Mouse (Mus musculus) neural tube, embryonic 13.5 days (tissue): ENCODE results near the gene Camta1. TPM values are rescaled to one million over a fixed set of nuclear protein-coding genes. Genes with fewer than 3 reads are reported as not detected.

Experiments
- ATAC-seq: fragments of 200-750 bp; cut with Nextera tagmentation; 2 replicates; pipeline ENCODE4 v1.8.0; 2017; ENCODE audit warnings: low read depth, mild to moderate bottlenecking, moderate TSS enrichment, moderate library complexity
- H3K27ac ChIP-seq: fragments of 300-500 bp; sonication (generic); replicated peaks from 2 replicates; pipeline ENCODE4 v1.5.1; 2015; ENCODE audit warnings: moderate library complexity, mild to moderate bottlenecking, inconsistent platforms
- H3K27me3 ChIP-seq: fragments of 300-500 bp; sonication (generic); 2 replicates; pipeline ENCODE4 v1.6.1; 2015; ENCODE audit warnings: mild to moderate bottlenecking, inconsistent platforms
- H3K36me3 ChIP-seq: fragments of 300-500 bp; sonication (generic); 2 replicates; pipeline ENCODE4 v1.6.1; 2015; ENCODE audit warnings: mild to moderate bottlenecking, inconsistent platforms
- H3K4me1 ChIP-seq: fragments of 300-500 bp; sonication (generic); replicated peaks from 2 replicates; pipeline ENCODE4 v1.6.1; 2015; ENCODE audit warnings: inconsistent platforms
- H3K4me2 ChIP-seq: fragments of 300-500 bp; sonication (generic); 2 replicates; pipeline ENCODE4 v1.6.1; 2015; ENCODE audit warnings: inconsistent platforms, mild to moderate bottlenecking, moderate library complexity
- H3K4me3 ChIP-seq: fragments of 300-500 bp; sonication (generic); 2 replicates; pipeline ENCODE4 v1.5.1; 2015; ENCODE audit warnings: mild to moderate bottlenecking, inconsistent platforms
- H3K9ac ChIP-seq: fragments of 300-500 bp; sonication (generic); 2 replicates; pipeline ENCODE4 v1.6.1; 2015; ENCODE audit warnings: moderate library complexity, mild to moderate bottlenecking, inconsistent platforms
- H3K9me3 ChIP-seq: fragments of 300-500 bp; sonication (generic); 2 replicates; pipeline ENCODE4 v1.6.1; 2016; ENCODE audit warnings: inconsistent platforms
- WGBS: fragments of 180-500 bp; shearing (Covaris S2); methylation state at CpG from one replicate; pipeline ENCODE4 v1.1.7; 2015; 5-methylcytosine and 5-hydroxymethylcytosine counted together
- polyA plus RNA-seq: library from polyadenylated mRNA; unstranded; fragments of >200 nt; fragmentation: Nextera tagmentation; extraction: Ambion mirVana; gene quantifications from 2 replicates; pipeline ENCODE4 v1.2.1, GENCODE M21; 2015

Camta1 gene
- polyA plus RNA-seq, 1 experiment from 2014 or later = 165 TPM

GRCm38 (mm10) chr4:151285432-151285831, 576.2 kb downstream of the Camta1 start:
- H3K4me2 ChIP-seq = no peak overlapping the region
- no peaks in the 10 kb centered on the region for H3K9me3 ChIP-seq
- no peak for ATAC-seq
- no peak overlapping the region for H3K4me3 ChIP-seq
- H3K27ac ChIP-seq = peak overlapping the region; percentile 20
- H3K27me3 ChIP-seq = no peaks in the 10 kb centered on the region; the same call in 1 of the 2 replicates
- H3K36me3 ChIP-seq = no peaks in the 10 kb centered on the region
- 73% methylated on average over 3 of the region's 3 CpGs for WGBS
- H3K9ac ChIP-seq = no peak overlapping the region
- H3K4me1 ChIP-seq = peaks cover 24% of the 10 kb centered on the region

GRCm38 (mm10) chr4:151283092-151283741, 578.5 kb downstream of the Camta1 start:
- WGBS = 25% methylated on average over 16 of the region's 16 CpGs
- Histone ChIP-seq H3K9ac (no peak overlapping the region), H3K4me3 (no peak overlapping the region), H3K27me3 (no peaks in the 10 kb centered on the region; the same call in 1 of the 2 replicates), H3K27ac (peak overlapping the region; percentile 59; the same call in 1 of the 2 replicates), H3K9me3 (no peaks in the 10 kb centered on the region), H3K36me3 (no peaks in the 10 kb centered on the region), H3K4me1 (peaks cover 29% of the 10 kb centered on the region), H3K4me2 (no peak overlapping the region)
- ATAC-seq = no peak; the same call in 1 of the 2 replicates

- H3K36me3 ChIP-seq = no peaks in the 10 kb centered on the region
- H3K4me1 ChIP-seq = peaks cover 29% of the 10 kb centered on the region
- ATAC-seq = no peak
- 67% methylated on average over 14 of the region's 14 CpGs for WGBS
- no peak overlapping the region for H3K4me2 ChIP-seq
- no peak overlapping the region for H3K9ac ChIP-seq
- H3K9me3 ChIP-seq = no peaks in the 10 kb centered on the region
- no peak overlapping the region for H3K4me3 ChIP-seq
- H3K27ac ChIP-seq = peak overlapping the region; percentile 69
- no peaks in the 10 kb centered on the region for H3K27me3 ChIP-seq
Observed at GRCm38 (mm10) chr4:151282103-151282502, 579.6 kb downstream of the Camta1 start.

GRCm38 (mm10) chr4:151275292-151275691, 586.4 kb downstream of the Camta1 start:
- Histone ChIP-seq H3K4me2 (0 out of 2 replicates have a peak overlapping the region, but pooled peaks have one; percentile 1), H3K4me1 (peaks cover 26% of the 10 kb centered on the region), H3K9ac (no peak overlapping the region; the same call in 1 of the 2 replicates), H3K27me3 (no peaks in the 10 kb centered on the region), H3K36me3 (no peaks in the 10 kb centered on the region), H3K9me3 (no peaks in the 10 kb centered on the region), H3K27ac (peak overlapping the region; percentile 54), H3K4me3 (no peak overlapping the region)
- 59% methylated on average over 13 of the region's 13 CpGs for WGBS
- peak; percentile 53; the same call in 1 of the 2 replicates for ATAC-seq

GRCm38 (mm10) chr4:151263786-151264414, 597.8 kb downstream of the Camta1 start:
- H3K9ac ChIP-seq = 0 out of 2 replicates have a peak overlapping the region, but pooled peaks have one; percentile 22
- H3K4me2 ChIP-seq = no peak overlapping the region
- ATAC-seq = no peak
- H3K9me3 ChIP-seq = no peaks in the 10 kb centered on the region
- peaks cover 50% of the 10 kb centered on the region for H3K4me1 ChIP-seq
- no peak overlapping the region for H3K4me3 ChIP-seq
- WGBS = 28% methylated on average over 14 of the region's 14 CpGs
- H3K27ac ChIP-seq = peak overlapping the region; percentile 50
- no peaks in the 10 kb centered on the region for H3K36me3 ChIP-seq
- no peaks in the 10 kb centered on the region; the same call in 1 of the 2 replicates for H3K27me3 ChIP-seq

- H3K4me3 ChIP-seq = no peak overlapping the region
- WGBS = 64% methylated on average over 7 of the region's 7 CpGs
- H3K27ac ChIP-seq = peak overlapping the region; percentile 50; the same call in 1 of the 2 replicates
- H3K9ac ChIP-seq = no peak overlapping the region
- no peak overlapping the region for H3K4me2 ChIP-seq
- H3K9me3 ChIP-seq = no peaks in the 10 kb centered on the region
- peaks cover 50% of the 10 kb centered on the region for H3K4me1 ChIP-seq
- no peaks in the 10 kb centered on the region; the same call in 1 of the 2 replicates for H3K27me3 ChIP-seq
- H3K36me3 ChIP-seq = no peaks in the 10 kb centered on the region
- ATAC-seq = no peak
Observed at GRCm38 (mm10) chr4:151263052-151263451, 598.6 kb downstream of the Camta1 start.

GRCm38 (mm10) chr4:151256622-151257021, 605.1 kb downstream of the Camta1 start:
- Histone ChIP-seq H3K27ac (no peak overlapping the region), H3K4me2 (no peak overlapping the region), H3K4me1 (peaks cover 35% of the 10 kb centered on the region), H3K36me3 (no peaks in the 10 kb centered on the region), H3K27me3 (no peaks in the 10 kb centered on the region; the same call in 1 of the 2 replicates), H3K9me3 (no peaks in the 10 kb centered on the region), H3K4me3 (no peak overlapping the region), H3K9ac (peak overlapping the region; percentile 26; the same call in 1 of the 2 replicates)
- 46% methylated on average over 4 of the region's 4 CpGs for WGBS
- no peak for ATAC-seq

GRCm38 (mm10) chr4:151250824-151251223, 610.9 kb downstream of the Camta1 start:
- Histone ChIP-seq H3K27ac (no peak overlapping the region), H3K4me1 (peaks cover 12% of the 10 kb centered on the region), H3K9me3 (no peaks in the 10 kb centered on the region), H3K27me3 (0 out of 2 replicates have a peak, but pooled peaks cover 11% of the 10 kb centered on the region), H3K9ac (no peak overlapping the region), H3K4me2 (no peak overlapping the region), H3K36me3 (no peaks in the 10 kb centered on the region), H3K4me3 (no peak overlapping the region)
- ATAC-seq = no peak
- 90% methylated on average over 6 of the region's 6 CpGs for WGBS

GRCm38 (mm10) chr4:151245068-151245797, 616.4 kb downstream of the Camta1 start:
- Histone ChIP-seq H3K4me3 (no peak overlapping the region), H3K27me3 (peaks cover 14% of the 10 kb centered on the region; the same call in 1 of the 2 replicates), H3K36me3 (no peaks in the 10 kb centered on the region), H3K27ac (no peak overlapping the region), H3K4me2 (no peak overlapping the region), H3K9me3 (no peaks in the 10 kb centered on the region), H3K4me1 (peaks cover 54% of the 10 kb centered on the region), H3K9ac (no peak overlapping the region)
- 55% methylated on average over 7 of the region's 7 CpGs for WGBS
- ATAC-seq = no peak

- Histone ChIP-seq H3K4me2 (no peak overlapping the region), H3K4me1 (peaks cover 52% of the 10 kb centered on the region), H3K9ac (no peak overlapping the region), H3K9me3 (no peaks in the 10 kb centered on the region), H3K36me3 (no peaks in the 10 kb centered on the region), H3K27me3 (peaks cover 14% of the 10 kb centered on the region; the same call in 1 of the 2 replicates), H3K27ac (peak overlapping the region; percentile 55; the same call in 1 of the 2 replicates), H3K4me3 (no peak overlapping the region)
- WGBS = 57% methylated on average over 9 of the region's 9 CpGs
- ATAC-seq = no peak
Observed at GRCm38 (mm10) chr4:151243445-151243844, 618.2 kb downstream of the Camta1 start.

- no peaks in the 10 kb centered on the region for H3K36me3 ChIP-seq
- no peak overlapping the region for H3K4me2 ChIP-seq
- ATAC-seq = peak; percentile 28; the same call in 1 of the 2 replicates
- H3K4me1 ChIP-seq = peaks cover 45% of the 10 kb centered on the region
- H3K27ac ChIP-seq = peak overlapping the region; percentile 55
- WGBS = 14% methylated on average over 12 of the region's 12 CpGs
- peaks cover 11% of the 10 kb centered on the region; the same call in 1 of the 2 replicates for H3K27me3 ChIP-seq
- H3K9me3 ChIP-seq = no peaks in the 10 kb centered on the region
- H3K4me3 ChIP-seq = no peak overlapping the region
- H3K9ac ChIP-seq = no peak overlapping the region
Observed at GRCm38 (mm10) chr4:151242751-151243150, 618.9 kb downstream of the Camta1 start.

GRCm38 (mm10) chr4:151240465-151240864, 621.2 kb downstream of the Camta1 start:
- Histone ChIP-seq H3K4me1 (peaks cover 44% of the 10 kb centered on the region), H3K9ac (no peak overlapping the region), H3K36me3 (no peaks in the 10 kb centered on the region), H3K4me3 (no peak overlapping the region), H3K4me2 (no peak overlapping the region), H3K27me3 (peaks cover 4% of the 10 kb centered on the region; the same call in 1 of the 2 replicates), H3K9me3 (no peaks in the 10 kb centered on the region), H3K27ac (no peak overlapping the region)
- 86% methylated on average over 5 of the region's 5 CpGs for WGBS
- ATAC-seq = no peak
